Mouse (Mus musculus) 3134 (cell line): ENCODE measurements around the gene Krt1.

Experiments
- DNase-seq: peaks from one replicate; pipeline ENCODE4 v3.0.0-alpha.2; 2011; ENCODE audit warnings: low spot score; ENCODE audit not compliant: insufficient read length; ENCODE audit errors: extremely low read depth

The Krt1 gene

GRCm38 (mm10) chr15:101817875-101818274, 32.7 kb downstream of the Krt1 start, which contains the start of gene Krt2:
Gene Krt2 (minus strand): TSS chr15:101818169.
- no peak for DNase-seq

- no peak for DNase-seq
Measured at GRCm38 (mm10) chr15:101803052-101803822, 47.4 kb downstream of the Krt1 start.

GRCm38 (mm10) chr15:101802296-101802835, 48.2 kb downstream of the Krt1 start, which contains the start of gene Krt73:
Gene Krt73 (minus strand): TSS chr15:101802346.
- no peak for DNase-seq
